Comparison of ENCODE assay signal across 8 mouse cellular contexts in the genomic region with DNA sequence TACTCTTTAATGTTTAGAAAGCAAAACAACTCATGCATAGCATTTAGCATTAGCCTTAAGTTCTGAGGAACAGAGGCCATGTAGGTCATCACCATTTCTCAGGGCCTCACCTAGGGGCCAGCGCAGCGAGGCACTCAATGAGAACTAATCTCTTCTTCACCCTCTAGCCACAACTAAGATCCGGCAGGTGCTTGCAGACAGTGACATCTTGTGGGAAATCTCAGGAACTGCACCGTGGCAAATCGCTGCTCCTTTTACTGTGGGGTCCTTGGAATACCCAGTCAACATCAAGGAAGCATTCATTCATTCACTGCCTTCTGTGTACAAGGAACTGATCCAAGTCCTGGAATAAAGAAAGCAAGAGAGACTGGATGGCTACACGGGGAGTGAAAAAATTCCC. TPM values are rescaled to one million over a fixed set of nuclear protein-coding genes. Genes with fewer than 3 reads are reported as not detected.
DNase-seq lines count a peak whose midpoint lies in the region; ATAC-seq and TF ChIP-seq lines count a peak whose summit lies in the region.

No protein-coding gene starts in this region.

- H3K79me2 ChIP-seq in C2C12 (ENCODE audit: control insufficient read depth, insufficient read depth): no peaks in the 10 kb centered on the region

- no peak overlapping the region for H3K4me2 ChIP-seq in lung, embryonic 14.5 days

- no peak overlapping the region for H3K4me3 ChIP-seq in C2C12 (ENCODE audit: insufficient read depth, poor library complexity, severe bottlenecking)
- H3K4me3 ChIP-seq in lung, embryonic 14.5 days (ENCODE audit: low read depth, low read length): no peak overlapping the region

- no peaks in the 10 kb centered on the region for H3K79me3 ChIP-seq in C2C12 (ENCODE audit: low read depth)

- no peak overlapping the region for H3ac ChIP-seq in C2C12 (ENCODE audit: control insufficient read depth, insufficient read length, low read depth)

- H3K27ac ChIP-seq in lung, embryonic 14.5 days (ENCODE audit: low read depth): no peak overlapping the region

- POLR2A ChIA-PET in Patski (lab: Charles Lee): no interaction called here

- CTCF ChIA-PET in Patski (lab: Charles Lee): interaction anchor here (0.7 to 1.3 kb wide), 5 partner anchors 10 to 187 kb away, joined by 3 read pairs; no protein-coding TSS in a partner anchor

- peaks cover 11% of the 10 kb centered on the region for H3K27me3 ChIP-seq in C2C12 (ENCODE audit: control insufficient read depth, insufficient read depth, insufficient read length)
- H3K27me3 ChIP-seq in Patski: peaks cover 10% of the 10 kb centered on the region
- H3K27me3 ChIP-seq in lung, embryonic 14.5 days (ENCODE audit: insufficient read depth, low read length): peaks cover 53% of the 10 kb centered on the region

- TF ChIP-seq CTCF in C2C12 (IDR thresholded peaks at IDR 0.05; ENCODE audit: control insufficient read depth, insufficient read depth, insufficient read length) (peak; percentile 82), Patski (IDR thresholded peaks at IDR 0.05) (peak; percentile 96)
- TF ChIP-seq CTCF in lung, embryonic 14.5 days (IDR thresholded peaks at IDR 0.05; ENCODE audit: low read depth): peak; percentile 99

- 1% methylated on average over 6 of the region's 6 CpGs for WGBS in lung, embryonic 14.5 days

- no peak for DNase-seq in Patski (ENCODE audit: low read depth, low spot score)
- peak; percentile 81 to 82 for DNase-seq in cerebellum, postnatal 25 days
- DNase-seq in gastrocnemius, postnatal 14 days: peak; percentile 37
- DNase-seq in kidney, postnatal 14 days: peak; percentile 79
- peak; percentile 87 for DNase-seq in lung, embryonic 14.5 days
- DNase-seq in ovary, postnatal 10 days (ENCODE audit: low spot score): peak; percentile 34
- peak; percentile 64 for DNase-seq in thymus, postnatal 14 days

- no peak for ATAC-seq in Patski
- ATAC-seq in lung, embryonic 14.5 days (ENCODE audit: insufficient read depth): peak; percentile 49

- H3K9ac ChIP-seq in lung, embryonic 14.5 days: no peak overlapping the region

- H3K9me3 ChIP-seq in lung, embryonic 14.5 days (ENCODE audit: low read depth, low read length): no peaks in the 10 kb centered on the region

- H3K36me3 ChIP-seq in C2C12 (ENCODE audit: control insufficient read depth, insufficient read depth): no peaks in the 10 kb centered on the region
- H3K36me3 ChIP-seq in lung, embryonic 14.5 days (ENCODE audit: insufficient read depth): no peaks in the 10 kb centered on the region

- peaks cover 2% of the 10 kb centered on the region for H3K4me1 ChIP-seq in lung, embryonic 14.5 days (ENCODE audit: insufficient read depth)

- in situ Hi-C loops in Patski (cut with MboI; ENCODE audit: low pct_unique_long_range_greater_than_20kb): loop anchor here (5.0 kb wide), 4 partner anchors 45 to 205 kb away; partner anchors contain the start of genes Arhgap23 and Srcin1

- intact Hi-C loops in gastrocnemius, postnatal 14 days (cut with DNase I; ENCODE audit: low total_unique reads): loop anchor here (5.0 kb wide), 1 partner anchor 145 kb away; no protein-coding TSS in a partner anchor

TF ChIP-seq in C2C12, 6 proteins besides CTCF, POLR2A, EP300 and RAD21:
- TF ChIP-seq MAX (IDR thresholded peaks at IDR 0.05): peak; percentile 38
- no peak for TF ChIP-seq MYOG (IDR thresholded peaks at IDR 0.05; ENCODE audit: control insufficient read depth, extremely low read depth, insufficient read length)
- no peak for TF ChIP-seq FOSL1 (IDR thresholded peaks at IDR 0.05; ENCODE audit: insufficient read depth, low read length, poor library complexity, severe bottlenecking)
- no peak for TF ChIP-seq MYOD1 (IDR thresholded peaks at IDR 0.05; ENCODE audit: control insufficient read depth, insufficient read length, low read depth)

RNA-seq across cellular contexts. Expression of gene Epop, which starts 7.1 kb away (rescaled TPM):
- polyA plus RNA-seq in C2C12 (2012; fragmentation: generic; extraction: Trizol) (15.9 TPM), Patski (2021) (5.3 TPM)
- total RNA-seq in gastrocnemius, postnatal 14 days (2021): 1 to 10 TPM in 1 of 2 experiments, under 1 TPM in 1; 0.60 to 1.3 TPM
- 6.1 and 7.4 TPM in 2 replicates for polyA plus RNA-seq in lung, embryonic 14.5 days (2014; fragmentation: Nextera tagmentation; extraction: Ambion mirVana)

RNA-seq across cellular contexts. Expression of gene Mllt6, which starts 40.8 kb away (rescaled TPM):
- polyA plus RNA-seq in C2C12 (2012; fragmentation: generic; extraction: Trizol): 12.5 TPM
- 28.1 TPM for polyA plus RNA-seq in Patski (2021)
- total RNA-seq in gastrocnemius, postnatal 14 days (2021): 10 to 100 TPM; 26.2 to 27.4 TPM
- 5.2 TPM in 2 replicates for polyA plus RNA-seq in lung, embryonic 14.5 days (2014; fragmentation: Nextera tagmentation; extraction: Ambion mirVana)

RNA-seq across cellular contexts. Expression of gene Srcin1, which starts 46.5 kb away (rescaled TPM):
- polyA plus RNA-seq in C2C12 (2012; fragmentation: generic; extraction: Trizol) (0.01 TPM), Patski (2021) (1.8 TPM)
- under 1 TPM; 0.51 to 0.64 TPM for total RNA-seq in gastrocnemius, postnatal 14 days (2021)
- polyA plus RNA-seq in lung, embryonic 14.5 days (2014; fragmentation: Nextera tagmentation; extraction: Ambion mirVana): 0.68 and 0.70 TPM in 2 replicates
